Mouse (Mus musculus) embryonic facial prominence, embryonic 11.5 days (tissue): ENCODE data around the gene Col5a1. TPM values are rescaled to one million over a fixed set of nuclear protein-coding genes. Genes with fewer than 3 reads are reported as not detected.

Source experiments
- ATAC-seq: fragments of 200-750 bp; cut with Nextera tagmentation; replicated peaks from 2 replicates; pipeline ENCODE4 v1.8.0; 2017; ENCODE audit warnings: low read depth; ENCODE audit not compliant: insufficient number of reproducible peaks, low FRiP score, low TSS enrichment
- DNase-seq: peaks from one replicate; pipeline ENCODE4 v3.0.0-alpha.2; 2015; ENCODE audit warnings: low spot score
- H3K27ac ChIP-seq: fragments of 300-500 bp; sonication (generic); replicated peaks from 2 replicates; pipeline ENCODE4 v1.5.1; 2014; ENCODE audit warnings: mild to moderate bottlenecking, low read depth, low read length, control low read depth
- H3K27me3 ChIP-seq: fragments of 300-500 bp; sonication (generic); 2 replicates; pipeline ENCODE4 v1.6.1; 2014; ENCODE audit warnings: mild to moderate bottlenecking, low read length, moderate library complexity, mixed read lengths; ENCODE audit not compliant: control insufficient read depth, insufficient read depth
- H3K36me3 ChIP-seq: fragments of 300-500 bp; sonication (generic); replicated peaks from 2 replicates; pipeline ENCODE4 v1.6.1; 2014; ENCODE audit warnings: low read depth, mild to moderate bottlenecking, low read length, moderate library complexity, mixed read lengths; ENCODE audit not compliant: control insufficient read depth, insufficient read depth
- H3K4me1 ChIP-seq: fragments of 300-500 bp; sonication (generic); 2 replicates; pipeline ENCODE4 v1.6.1; 2014; ENCODE audit warnings: low read length, mixed read lengths; ENCODE audit not compliant: control insufficient read depth, insufficient read depth
- H3K4me2 ChIP-seq: fragments of 300-500 bp; sonication (generic); 2 replicates; pipeline ENCODE4 v1.6.1; 2014; ENCODE audit warnings: low read depth, mild to moderate bottlenecking, control low read depth, low read length, moderate library complexity
- H3K4me3 ChIP-seq: fragments of 300-500 bp; sonication (generic); 2 replicates; pipeline ENCODE4 v1.5.1; 2014; ENCODE audit warnings: low read depth, low read length, control low read depth
- H3K9ac ChIP-seq: fragments of 300-500 bp; sonication (generic); replicated peaks from 2 replicates; pipeline ENCODE4 v1.6.1; 2014; ENCODE audit warnings: mild to moderate bottlenecking, control low read depth, low read length
- H3K9me3 ChIP-seq: fragments of 300-500 bp; sonication (generic); replicated peaks from 2 replicates; pipeline ENCODE4 v1.6.1; 2016; ENCODE audit warnings: mild to moderate bottlenecking, low read length, inconsistent platforms, mixed read lengths; ENCODE audit not compliant: control insufficient read depth
- WGBS: fragments of 180-500 bp; shearing (Covaris S2); extraction: QIAGEN DNeasy Blood & Tissue Kit; methylation state at CpG from one replicate; pipeline ENCODE4 v1.1.7; 2014; 5-methylcytosine and 5-hydroxymethylcytosine counted together
- polyA plus RNA-seq: library from polyadenylated mRNA; unstranded; fragments of >200 nt; fragmentation: Nextera tagmentation; extraction: Ambion mirVana; gene quantifications from 2 replicates; pipeline ENCODE4 v1.2.1, GENCODE M21; 2014

Col5a1 gene
- polyA plus RNA-seq, 1 experiment from 2014 or later = 29.0 TPM

GRCm38 (mm10) chr2:28067821-28068536 is 181.8 kb downstream of the Col5a1 start:
- ATAC-seq (no peak), DNase-seq (no peak)
- no peaks in the 10 kb centered on the region for H3K4me1 ChIP-seq
- no peak overlapping the region for H3K27ac ChIP-seq
- H3K4me3 ChIP-seq = no peak overlapping the region
- no peak overlapping the region for H3K4me2 ChIP-seq
- no peaks in the 10 kb centered on the region for H3K9me3 ChIP-seq
- H3K27me3 ChIP-seq = no peaks in the 10 kb centered on the region
- H3K9ac ChIP-seq = no peak overlapping the region
- WGBS = 88% methylated on average over 2 of the region's 2 CpGs
- H3K36me3 ChIP-seq = no peaks in the 10 kb centered on the region

- Histone ChIP-seq H3K36me3 (no peaks in the 10 kb centered on the region), H3K4me2 (no peak overlapping the region), H3K9ac (no peak overlapping the region), H3K27me3 (no peaks in the 10 kb centered on the region), H3K27ac (no peak overlapping the region), H3K4me1 (no peaks in the 10 kb centered on the region), H3K9me3 (no peaks in the 10 kb centered on the region), H3K4me3 (no peak overlapping the region)
- no peak for ATAC-seq
- 88% methylated on average over 9 of the region's 9 CpGs for WGBS
- DNase-seq = no peak
Observed at GRCm38 (mm10) chr2:28068537-28068878, 182.3 kb downstream of the Col5a1 start.

- Histone ChIP-seq H3K36me3 (no peaks in the 10 kb centered on the region), H3K4me3 (no peak overlapping the region), H3K9ac (no peak overlapping the region), H3K9me3 (no peaks in the 10 kb centered on the region), H3K4me2 (no peak overlapping the region), H3K4me1 (no peaks in the 10 kb centered on the region), H3K27me3 (no peaks in the 10 kb centered on the region), H3K27ac (no peak overlapping the region)
- DNase-seq (no peak), ATAC-seq (no peak)
- WGBS = 80% methylated on average over 7 of the region's 7 CpGs
Observed at GRCm38 (mm10) chr2:28075616-28076187, 189.5 kb downstream of the Col5a1 start.

GRCm38 (mm10) chr2:28084768-28085167 is 198.5 kb downstream of the Col5a1 start, which contains the start of gene Fcnb:
Gene Fcnb (minus strand): TSS chr2:28084885.
- ATAC-seq (no peak), DNase-seq (no peak)
- H3K4me3 ChIP-seq = no peak within 1 kb of the TSS
- no peak within 1 kb of the TSS for H3K4me2 ChIP-seq
- no peaks in the 10 kb centered on the region for H3K36me3 ChIP-seq
- no peak within 1 kb of the TSS for H3K9ac ChIP-seq
- no peaks in the 10 kb centered on the region for H3K4me1 ChIP-seq
- H3K27me3 ChIP-seq = no peaks in the 10 kb centered on the region
- H3K27ac ChIP-seq = no peak within 1 kb of the TSS
- H3K9me3 ChIP-seq = no peaks in the 10 kb centered on the region
- WGBS = 86% methylated on average over 3 of the region's 3 CpGs

GRCm38 (mm10) chr2:28086112-28086511 is 199.9 kb downstream of the Col5a1 start:
- H3K4me3 ChIP-seq = no peak overlapping the region
- H3K4me2 ChIP-seq = no peak overlapping the region
- WGBS = 79% methylated on average over 10 of the region's 10 CpGs

GRCm38 (mm10) chr2:28089095-28089494 is 202.9 kb downstream of the Col5a1 start:
- Histone ChIP-seq H3K9ac (no peak overlapping the region), H3K27ac (no peak overlapping the region), H3K36me3 (no peaks in the 10 kb centered on the region), H3K4me1 (no peaks in the 10 kb centered on the region), H3K27me3 (no peaks in the 10 kb centered on the region), H3K9me3 (no peaks in the 10 kb centered on the region), H3K4me3 (no peak overlapping the region), H3K4me2 (no peak overlapping the region)
- peak; percentile 43 for DNase-seq
- WGBS = 34% methylated on average over 5 of the region's 5 CpGs
- peak; percentile 82 for ATAC-seq

More at GRCm38 (mm10) chr2:28086112-28086511, 199.9 kb downstream of the Col5a1 start:
- Histone ChIP-seq H3K27me3 (no peaks in the 10 kb centered on the region), H3K27ac (no peak overlapping the region), H3K9me3 (no peaks in the 10 kb centered on the region), H3K36me3 (no peaks in the 10 kb centered on the region), H3K4me1 (no peaks in the 10 kb centered on the region), H3K9ac (no peak overlapping the region)
- ATAC-seq (no peak), DNase-seq (no peak)

Other genes starting within 250 kb of the Col5a1 start
- 7.6 and 9.7 TPM in 2 replicates for gene Rxra, start 210.0 kb upstream of the Col5a1 start, polyA plus RNA-seq
- 0.52 TPM in 1 of 2 replicates, not detected in the other for gene Fcnb, start 198.5 kb downstream of the Col5a1 start, polyA plus RNA-seq